Mouse (Mus musculus): Measurements from ENCODE around the gene Vnn1. TPM values are rescaled to one million over a fixed set of nuclear protein-coding genes. Genes with fewer than 3 reads are reported as not detected.

Vnn1 gene
- total RNA-seq, 2 experiments from 2014 or later = 0.04 to 0.17 TPM

Other genes with a start within 250 kb of the Vnn1 start
- 6,612 and 6,735 TPM in 2 replicates for gene Rps12, start 107.4 kb upstream of the Vnn1 start, total RNA-seq (2015)
- 1,835 and 2,039 TPM in 2 replicates for gene Rps12, start 107.4 kb upstream of the Vnn1 start, total RNA-seq (2017)
- 0.51 and 3.6 TPM in 2 replicates for gene Slc18b1, start 97.7 kb upstream of the Vnn1 start, total RNA-seq (2015)
- gene Slc18b1, start 97.7 kb upstream of the Vnn1 start, total RNA-seq (2017) = 0.04 and 0.30 TPM in 2 replicates
- not detected in 2 replicates for gene Vnn3, start 43.2 kb upstream of the Vnn1 start, total RNA-seq (2015)
- gene Vnn3, start 43.2 kb upstream of the Vnn1 start, total RNA-seq (2017) = 0.21 TPM in 1 of 2 replicates, not detected in the other
- not detected in 2 replicates for gene Taar1, start 25.7 kb downstream of the Vnn1 start, total RNA-seq (2015)
- not detected in 2 replicates for gene Taar1, start 25.7 kb downstream of the Vnn1 start, total RNA-seq (2017)
- not detected in 2 replicates for gene Taar2, start 43.9 kb downstream of the Vnn1 start, total RNA-seq (2015)
- gene Taar2, start 43.9 kb downstream of the Vnn1 start, total RNA-seq (2017) = not detected in 2 replicates
- gene Taar3, start 54.9 kb downstream of the Vnn1 start, total RNA-seq (2015) = not detected in 2 replicates
- not detected in 2 replicates for gene Taar3, start 54.9 kb downstream of the Vnn1 start, total RNA-seq (2017)
- gene Taar4, start 65.8 kb downstream of the Vnn1 start, total RNA-seq (2015) = not detected in 2 replicates
- gene Taar4, start 65.8 kb downstream of the Vnn1 start, total RNA-seq (2017) = not detected in 2 replicates
- gene Taar5, start 76.0 kb downstream of the Vnn1 start, total RNA-seq (2015) = not detected in 2 replicates
- not detected in 2 replicates for gene Taar5, start 76.0 kb downstream of the Vnn1 start, total RNA-seq (2017)
- gene Taar6, start 91.0 kb downstream of the Vnn1 start, total RNA-seq (2015) = not detected in 2 replicates
- gene Taar6, start 91.0 kb downstream of the Vnn1 start, total RNA-seq (2017) = not detected in 2 replicates
- gene Taar7a, start 98.8 kb downstream of the Vnn1 start, total RNA-seq (2015) = not detected in 2 replicates
- gene Taar7a, start 98.8 kb downstream of the Vnn1 start, total RNA-seq (2017) = not detected in 2 replicates
- not detected in 2 replicates for gene Taar7b, start 105.3 kb downstream of the Vnn1 start, total RNA-seq (2015)
- not detected in 2 replicates for gene Taar7b, start 105.3 kb downstream of the Vnn1 start, total RNA-seq (2017)
- not detected in 2 replicates for gene Taar7d, start 132.5 kb downstream of the Vnn1 start, total RNA-seq (2015)
- not detected in 2 replicates for gene Taar7d, start 132.5 kb downstream of the Vnn1 start, total RNA-seq (2017)
- not detected in 2 replicates for gene Taar7e, start 142.9 kb downstream of the Vnn1 start, total RNA-seq (2015)
- gene Taar7e, start 142.9 kb downstream of the Vnn1 start, total RNA-seq (2017) = not detected in 2 replicates
- not detected in 2 replicates for gene Taar7f, start 154.8 kb downstream of the Vnn1 start, total RNA-seq (2015)
- gene Taar7f, start 154.8 kb downstream of the Vnn1 start, total RNA-seq (2017) = not detected in 2 replicates
- gene Taar8a, start 181.8 kb downstream of the Vnn1 start, total RNA-seq (2015) = not detected in 2 replicates
- gene Taar8a, start 181.8 kb downstream of the Vnn1 start, total RNA-seq (2017) = not detected in 2 replicates
- gene Taar8b, start 197.6 kb downstream of the Vnn1 start, total RNA-seq (2015) = not detected in 2 replicates
- not detected in 2 replicates for gene Taar8b, start 197.6 kb downstream of the Vnn1 start, total RNA-seq (2017)
- gene Taar8c, start 207.2 kb downstream of the Vnn1 start, total RNA-seq (2015) = not detected in 2 replicates
- gene Taar8c, start 207.2 kb downstream of the Vnn1 start, total RNA-seq (2017) = not detected in 2 replicates
- not detected in 2 replicates for gene Taar9, start 214.8 kb downstream of the Vnn1 start, total RNA-seq (2015)
- gene Taar9, start 214.8 kb downstream of the Vnn1 start, total RNA-seq (2017) = not detected in 2 replicates

All from megakaryocyte progenitor cell, adult 5-6 weeks (primary cell).